Mouse (Mus musculus) lung, postnatal 0 days (tissue): Measurements from ENCODE around the gene Akap2.

Experiments used
- CTCF ChIP-seq: IDR thresholded peaks from 2 replicates; pipeline ENCODE4 v1.5.1; 2016; ENCODE audit warnings: antibody characterized with exemption, mild to moderate bottlenecking
- EP300 ChIP-seq: IDR thresholded peaks from 2 replicates; pipeline ENCODE4 v1.6.1; 2016; ENCODE audit warnings: antibody characterized with exemption, mild to moderate bottlenecking, control low read depth

DNA sequence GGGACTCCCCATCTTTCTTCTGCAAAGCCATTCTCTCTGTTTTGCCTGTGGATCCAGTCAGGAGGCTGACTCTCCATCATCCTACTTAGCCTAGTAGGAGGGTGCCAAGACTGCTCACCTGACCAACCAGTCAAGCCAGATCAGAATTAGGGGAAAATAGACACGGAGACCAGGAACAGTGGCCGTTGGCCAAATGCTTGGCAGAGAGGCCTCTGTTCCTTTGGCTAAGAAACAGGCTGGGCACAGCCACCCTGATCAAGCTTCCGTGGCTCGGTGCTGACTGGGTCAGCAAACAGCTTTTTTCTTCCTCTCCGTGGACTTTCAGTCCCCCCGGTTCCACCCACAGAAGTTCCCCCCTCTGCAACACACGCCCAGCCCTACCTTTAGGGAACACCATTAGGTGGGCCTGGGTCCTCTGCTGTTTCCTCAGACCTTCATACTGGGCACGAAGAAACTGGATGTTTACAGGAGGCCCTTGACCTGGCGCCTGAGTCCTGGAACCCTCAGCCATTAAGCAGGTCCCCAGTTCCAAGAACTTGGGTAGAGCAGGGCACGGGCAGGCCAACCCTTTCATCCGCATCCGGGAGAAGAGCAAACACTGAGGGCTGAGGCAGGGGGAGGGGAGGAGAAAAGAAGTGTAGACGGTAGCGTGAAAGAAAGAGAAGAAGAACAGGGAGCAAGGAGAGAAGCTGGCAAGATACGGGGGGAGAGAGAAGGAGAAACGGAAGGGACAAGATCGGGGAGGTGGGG is 197.9 kb downstream of the Akap2 start:
- TF ChIP-seq EP300 (no peak), CTCF (no peak)
